Mouse (Mus musculus): ENCODE measurements around the gene Fshr. TPM values are rescaled to one million over a fixed set of nuclear protein-coding genes. Genes with fewer than 3 reads are reported as not detected.
"Not testable (repeated sequence)": the region's sequence is repeated elsewhere in the genome, so short reads cannot be mapped to it uniquely, and the experiment has no call there.

Fshr gene
- not detected in 2 replicates for polyA plus RNA-seq (2011; ENCODE audit: insufficient read length, low read depth, missing spikeins)

DNA sequence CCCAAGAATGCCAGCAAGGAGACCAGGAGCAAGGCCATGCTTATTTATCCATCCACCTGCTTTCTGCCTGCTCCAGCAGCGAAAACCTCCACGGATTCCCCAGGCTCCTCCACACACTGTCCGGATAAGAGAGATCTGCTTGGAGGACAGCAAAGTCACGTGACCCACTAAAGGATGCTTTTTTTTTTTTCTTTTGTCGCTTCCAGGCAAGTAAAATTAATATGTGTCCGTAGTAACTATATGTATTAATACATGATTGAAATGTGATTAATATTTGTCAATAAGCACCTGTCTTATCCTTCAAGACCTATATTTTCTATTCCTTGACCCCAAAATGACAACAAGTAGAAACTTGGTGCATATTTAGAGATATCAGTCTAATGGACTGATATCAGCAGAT lies at the start of gene Fshr:
Gene Fshr (minus strand): TSS at position 101 of the 400 bp plus-strand sequence.
- no peaks in the 10 kb centered on the region for H3K4me1 ChIP-seq (ENCODE audit: control insufficient read depth, insufficient read depth, low read length)
- H3K4me3 ChIP-seq (ENCODE audit: insufficient read depth, low read length): no peak within 1 kb of the TSS
- H3K27ac ChIP-seq (ENCODE audit: insufficient read depth, low read length): no peak within 1 kb of the TSS
- TF ChIP-seq CTCF (IDR thresholded peaks at IDR 0.05; ENCODE audit: borderline replicate concordance, insufficient read depth, low read length) (no peak), POLR2A (IDR thresholded peaks at IDR 0.05; ENCODE audit: low read depth, low read length) (no peak)

DNA sequence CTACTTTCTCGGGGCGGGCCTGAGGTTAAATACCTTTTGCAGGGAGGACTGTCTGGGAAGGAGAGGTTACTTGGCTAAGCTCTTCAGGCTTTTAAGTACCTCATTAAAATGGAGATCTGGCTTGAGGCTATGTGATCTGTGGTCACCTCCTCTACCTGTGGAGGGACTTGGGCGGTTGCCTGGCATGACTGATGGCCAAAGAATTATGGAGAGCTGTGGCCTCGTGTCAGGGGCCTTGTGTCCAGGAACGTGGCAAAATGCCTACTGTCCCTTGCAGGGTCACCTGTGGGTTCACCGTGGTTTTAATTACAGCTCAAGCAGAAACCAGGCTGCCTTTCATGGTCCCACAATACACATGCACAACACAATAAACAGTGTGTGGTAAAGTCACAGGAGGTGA lies 1.7 kb upstream of the Fshr start:
- Histone ChIP-seq H3K4me3 (ENCODE audit: insufficient read depth, low read length) (no peak overlapping the region), H3K27ac (ENCODE audit: insufficient read depth, low read length) (no peak overlapping the region), H3K4me1 (ENCODE audit: control insufficient read depth, insufficient read depth, low read length) (no peaks in the 10 kb centered on the region)
- TF ChIP-seq POLR2A (IDR thresholded peaks at IDR 0.05; ENCODE audit: low read depth, low read length) (no peak), CTCF (IDR thresholded peaks at IDR 0.05; ENCODE audit: borderline replicate concordance, insufficient read depth, low read length) (no peak)

GRCm38 (mm10) chr17:89173545-89173944 lies 26.9 kb downstream of the Fshr start:
- Histone ChIP-seq H3K27ac (ENCODE audit: insufficient read depth, low read length) (no peak overlapping the region), H3K4me1 (ENCODE audit: control insufficient read depth, insufficient read depth, low read length) (no peaks in the 10 kb centered on the region), H3K4me3 (ENCODE audit: insufficient read depth, low read length) (no peak overlapping the region)
- TF ChIP-seq CTCF (IDR thresholded peaks at IDR 0.05; ENCODE audit: borderline replicate concordance, insufficient read depth, low read length): no peak
- no peak for TF ChIP-seq POLR2A (IDR thresholded peaks at IDR 0.05; ENCODE audit: low read depth, low read length)

GRCm38 (mm10) chr17:89164773-89165172 lies 35.7 kb downstream of the Fshr start:
- Histone ChIP-seq H3K4me3 (ENCODE audit: insufficient read depth, low read length) (no peak overlapping the region), H3K27ac (ENCODE audit: insufficient read depth, low read length) (no peak overlapping the region), H3K4me1 (ENCODE audit: control insufficient read depth, insufficient read depth, low read length) (no peaks in the 10 kb centered on the region)
- TF ChIP-seq POLR2A (IDR thresholded peaks at IDR 0.05; ENCODE audit: low read depth, low read length) (no peak), CTCF (IDR thresholded peaks at IDR 0.05; ENCODE audit: borderline replicate concordance, insufficient read depth, low read length) (no peak)

- TF ChIP-seq POLR2A (IDR thresholded peaks at IDR 0.05; ENCODE audit: low read depth, low read length) (no peak), CTCF (IDR thresholded peaks at IDR 0.05; ENCODE audit: borderline replicate concordance, insufficient read depth, low read length) (no peak)
Measured at GRCm38 (mm10) chr17:89162475-89162874, 38.0 kb downstream of the Fshr start.

GRCm38 (mm10) chr17:89159343-89159742 lies 41.1 kb downstream of the Fshr start:
- not testable (repeated sequence) for H3K27ac ChIP-seq (ENCODE audit: insufficient read depth, low read length); H3K4me1 ChIP-seq (ENCODE audit: control insufficient read depth, insufficient read depth, low read length); H3K4me3 ChIP-seq (ENCODE audit: insufficient read depth, low read length)

More at GRCm38 (mm10) chr17:89162475-89162874, 38.0 kb downstream of the Fshr start:
- Histone ChIP-seq H3K4me3 (ENCODE audit: insufficient read depth, low read length) (no peak overlapping the region), H3K4me1 (ENCODE audit: control insufficient read depth, insufficient read depth, low read length) (no peaks in the 10 kb centered on the region), H3K27ac (ENCODE audit: insufficient read depth, low read length) (no peak overlapping the region)

GRCm38 (mm10) chr17:89144806-89145205 lies 55.7 kb downstream of the Fshr start:
- no peaks in the 10 kb centered on the region for H3K4me1 ChIP-seq (ENCODE audit: control insufficient read depth, insufficient read depth, low read length)
- H3K27ac ChIP-seq (ENCODE audit: insufficient read depth, low read length): no peak overlapping the region
- H3K4me3 ChIP-seq (ENCODE audit: insufficient read depth, low read length): no peak overlapping the region
- no peak for TF ChIP-seq POLR2A (IDR thresholded peaks at IDR 0.05; ENCODE audit: low read depth, low read length)
- no peak for TF ChIP-seq CTCF (IDR thresholded peaks at IDR 0.05; ENCODE audit: borderline replicate concordance, insufficient read depth, low read length)

DNA sequence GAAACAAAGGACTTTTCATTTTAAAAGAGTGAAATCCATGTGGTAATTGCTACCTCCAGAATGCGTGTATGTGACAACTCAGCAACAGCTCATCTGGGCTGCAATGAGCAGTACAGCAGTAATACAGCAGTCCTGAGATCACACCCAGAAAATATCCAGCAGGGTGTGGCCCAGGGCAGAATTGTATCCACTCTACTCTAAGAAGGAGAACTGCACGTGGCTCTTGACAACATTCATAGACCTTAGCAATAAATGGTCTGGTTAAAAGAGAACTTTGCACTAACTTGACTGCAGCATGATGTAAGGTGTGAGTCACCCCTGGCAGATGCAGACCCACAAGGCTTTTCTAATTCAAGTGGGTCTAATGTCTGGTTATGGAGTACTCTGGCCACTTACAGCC lies 80.5 kb downstream of the Fshr start:
- no peaks in the 10 kb centered on the region for H3K4me1 ChIP-seq (ENCODE audit: control insufficient read depth, insufficient read depth, low read length)
- H3K27ac ChIP-seq (ENCODE audit: insufficient read depth, low read length): no peak overlapping the region
- no peak overlapping the region for H3K4me3 ChIP-seq (ENCODE audit: insufficient read depth, low read length)
- no peak for TF ChIP-seq POLR2A (IDR thresholded peaks at IDR 0.05; ENCODE audit: low read depth, low read length)
- TF ChIP-seq CTCF (IDR thresholded peaks at IDR 0.05; ENCODE audit: borderline replicate concordance, insufficient read depth, low read length): no peak

GRCm38 (mm10) chr17:89119250-89119649 lies 81.2 kb downstream of the Fshr start:
- no peak overlapping the region for H3K4me3 ChIP-seq (ENCODE audit: insufficient read depth, low read length)
- H3K4me1 ChIP-seq (ENCODE audit: control insufficient read depth, insufficient read depth, low read length): no peaks in the 10 kb centered on the region
- no peak overlapping the region for H3K27ac ChIP-seq (ENCODE audit: insufficient read depth, low read length)
- TF ChIP-seq POLR2A (IDR thresholded peaks at IDR 0.05; ENCODE audit: low read depth, low read length) (no peak), CTCF (IDR thresholded peaks at IDR 0.05; ENCODE audit: borderline replicate concordance, insufficient read depth, low read length) (no peak)

- Histone ChIP-seq H3K4me1 (ENCODE audit: control insufficient read depth, insufficient read depth, low read length) (no peaks in the 10 kb centered on the region), H3K27ac (ENCODE audit: insufficient read depth, low read length) (no peak overlapping the region), H3K4me3 (ENCODE audit: insufficient read depth, low read length) (no peak overlapping the region)
- TF ChIP-seq CTCF (IDR thresholded peaks at IDR 0.05; ENCODE audit: borderline replicate concordance, insufficient read depth, low read length) (no peak), POLR2A (IDR thresholded peaks at IDR 0.05; ENCODE audit: low read depth, low read length) (no peak)
Measured at GRCm38 (mm10) chr17:89113944-89114343, 86.5 kb downstream of the Fshr start.

Measured in embryonic fibroblast, embryonic 13.5 days (primary cell).